ENCODE assay signal across 25 mouse cellular contexts in genomic region chr2:140760137-140760536, GRCm38 (mm10).
"Had no signal": no experiment of that assay in that cellular context is flagged by ENCODE, and none has a peak within 500 bp of the region (broad histone marks: within the 10 kb centered on the region; RNA-seq: fewer than 3 reads in every experiment).

No protein-coding gene starts in this region.

- H3K36me3 ChIP-seq: heart, embryonic 10.5 days; heart, embryonic 12.5 days; hindbrain, embryonic 10.5 days; hindbrain, embryonic 12.5 days; kidney, embryonic 15.5 days; limb, embryonic 13.5 days; limb, embryonic 15.5 days had no signal

- H3K27ac ChIP-seq: gastrocnemius, adult 2 months; heart, embryonic 10.5 days; hindbrain, embryonic 10.5 days; hindbrain, embryonic 12.5 days; hindbrain, embryonic 14.5 days; hindbrain, postnatal 0 days; kidney, embryonic 15.5 days; kidney, postnatal 0 days; limb, embryonic 13.5 days; limb, embryonic 15.5 days had no signal

- ATAC-seq: forebrain, embryonic 16.5 days; hindbrain, postnatal 0 days had no signal

- H3K4me2 ChIP-seq: heart, embryonic 12.5 days; hindbrain, embryonic 12.5 days; hindbrain, embryonic 14.5 days; kidney, embryonic 15.5 days; limb, embryonic 13.5 days; limb, embryonic 15.5 days had no signal

- H3K4me3 ChIP-seq: gastrocnemius, adult 2 months; heart, embryonic 10.5 days; heart, embryonic 12.5 days; hindbrain, embryonic 10.5 days; hindbrain, embryonic 12.5 days; kidney, embryonic 15.5 days; limb, embryonic 13.5 days; limb, embryonic 15.5 days had no signal

- H3K4me1 ChIP-seq: hindbrain, embryonic 10.5 days; hindbrain, embryonic 12.5 days; kidney, embryonic 15.5 days; limb, embryonic 13.5 days; limb, embryonic 15.5 days had no signal

- DNase-seq: gastrocnemius, adult 2 months; gastrocnemius, postnatal 10 days; gastrocnemius, postnatal 25 days; heart, adult 18-20 months; heart, postnatal 10 days; heart, postnatal 4 days; kidney, adult 11 months; kidney, adult 2 months; kidney, adult 9 months; kidney, postnatal 14 days; kidney, postnatal 36 days; layer of hippocampus, adult 9-11 months; layer of hippocampus, postnatal 36 days; left cerebral cortex, postnatal 4 days had no signal

- H3K9ac ChIP-seq: heart, embryonic 12.5 days; hindbrain, embryonic 12.5 days; hindbrain, embryonic 14.5 days; kidney, embryonic 15.5 days; limb, embryonic 13.5 days; limb, embryonic 15.5 days had no signal

- H3K27me3 ChIP-seq: heart, embryonic 12.5 days; hindbrain, embryonic 12.5 days; kidney, embryonic 15.5 days; limb, embryonic 13.5 days; limb, embryonic 15.5 days had no signal

- H3K9me3 ChIP-seq: heart, embryonic 10.5 days; heart, embryonic 12.5 days; hindbrain, embryonic 10.5 days; hindbrain, embryonic 12.5 days; kidney, embryonic 15.5 days; limb, embryonic 13.5 days; limb, embryonic 15.5 days had no signal
